Mouse (Mus musculus) granulocyte monocyte progenitor cell, adult 5-6 weeks (primary cell): Measurements from ENCODE around the gene Tas1r3. TPM values are rescaled to one million over a fixed set of nuclear protein-coding genes. Genes with fewer than 3 reads are reported as not detected.

Experiments used
- ATAC-seq: replicated peaks from 2 replicates; pipeline ENCODE4 v1.8.0; 2016; ENCODE audit warnings: mild to moderate bottlenecking, moderate TSS enrichment, inconsistent platforms; ENCODE audit not compliant: poor library complexity, severe bottlenecking
- total RNA-seq, 2 experiments: library from RNA; stranded (forward) in 1 of 2; stranded (reverse) in 1 of 2; fragments of 200-712, 200-1000 nt in 1 of 2; fragments of >200 nt in 1 of 2; fragmentation: Nextera tagmentation in 1 of 2; gene quantifications; 2 replicates each; pipeline ENCODE4 v1.2.3; 2014 to 2017

Gene Tas1r3
- total RNA-seq, 2 experiments from 2014 or later = 0.93 TPM; not detected in 1

DNA sequence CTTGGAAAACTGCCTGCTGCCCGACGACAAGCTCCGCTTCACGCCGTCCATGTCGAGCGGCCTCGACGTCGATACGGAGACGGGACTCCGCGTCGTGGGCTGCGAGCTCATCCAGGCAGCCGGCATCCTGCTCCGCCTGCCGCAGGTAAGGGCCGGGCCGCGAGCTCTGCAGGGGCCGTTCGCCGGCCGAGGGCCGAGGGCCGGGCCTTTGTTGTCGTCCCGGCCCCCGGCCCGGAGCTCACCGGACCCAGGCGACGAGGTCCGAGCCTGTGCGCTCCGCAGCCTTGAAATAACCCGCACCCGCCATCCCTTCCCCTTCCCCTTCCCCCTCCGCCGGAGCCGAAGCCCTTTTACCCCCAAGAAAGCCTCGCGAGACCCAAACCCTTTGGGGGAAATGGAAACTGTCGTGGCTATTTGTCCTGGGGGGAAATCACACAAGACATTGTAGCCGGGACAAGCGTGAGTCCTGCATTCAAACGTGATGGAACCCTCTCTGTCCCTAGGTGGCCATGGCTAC is 50.4 kb downstream of the Tas1r3 start:
- peak; percentile 47 for ATAC-seq

DNA sequence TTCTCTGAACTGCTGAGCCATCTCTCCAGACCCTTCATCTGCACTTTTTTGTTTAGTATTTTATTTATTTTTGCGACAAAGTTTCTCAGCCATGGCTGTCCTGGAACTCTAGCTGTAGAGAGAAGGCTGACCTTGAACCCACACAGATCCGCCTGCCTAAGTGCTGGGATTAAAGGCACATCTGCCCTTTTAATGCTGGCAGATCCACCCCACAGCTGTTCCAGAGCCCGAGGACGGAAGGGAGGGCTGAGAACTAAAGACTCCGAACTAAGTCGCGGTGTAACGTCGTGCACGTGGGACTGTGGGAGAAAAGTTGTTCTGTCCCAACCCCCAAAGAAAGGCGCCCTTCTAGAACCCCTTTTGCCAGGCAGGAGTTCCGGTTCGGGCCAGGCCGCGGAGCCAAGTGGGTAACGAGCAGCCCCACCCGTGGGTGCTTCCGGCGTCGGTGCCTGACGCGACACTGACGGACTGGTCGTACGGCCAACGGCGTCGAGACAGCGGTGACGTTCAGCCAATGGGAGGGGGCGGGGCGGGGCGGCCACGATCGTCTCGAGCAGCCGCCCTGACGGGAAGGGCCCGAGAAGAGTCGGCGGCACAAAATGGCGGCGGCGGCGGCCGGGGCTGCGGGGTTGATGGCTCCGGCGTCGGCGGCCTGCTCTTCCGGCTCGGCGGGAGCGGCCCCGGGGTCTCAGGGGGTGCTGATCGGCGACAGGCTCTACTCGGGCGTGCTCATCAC is 51.1 kb downstream of the Tas1r3 start, which contains the start of gene Ccnl2:
Ccnl2 (plus strand) TSS at position 561 of the 736 bp plus-strand sequence.
- peak; percentile 98 for ATAC-seq

Other genes starting within 250 kb of the Tas1r3 start
- 53.9 and 57.8 TPM in 2 replicates for gene Cdk11b, start 238.5 kb downstream of the Tas1r3 start, total RNA-seq (2014; fragmentation: Nextera tagmentation)
- gene Cdk11b, start 238.5 kb downstream of the Tas1r3 start, total RNA-seq (2017) = 42.1 and 44.8 TPM in 2 replicates
- not detected in 2 replicates for gene Gm10563, start 218.0 kb downstream of the Tas1r3 start, total RNA-seq (2014; fragmentation: Nextera tagmentation)
- not detected in 2 replicates for gene Gm10563, start 218.0 kb downstream of the Tas1r3 start, total RNA-seq (2017)
- gene Mmp23, start 210.0 kb downstream of the Tas1r3 start, total RNA-seq (2014; fragmentation: Nextera tagmentation) = not detected in 2 replicates
- gene Mmp23, start 210.0 kb downstream of the Tas1r3 start, total RNA-seq (2017) = not detected in 2 replicates
- 2.9 and 18.0 TPM in 2 replicates for gene Mib2, start 194.2 kb downstream of the Tas1r3 start, total RNA-seq (2014; fragmentation: Nextera tagmentation)
- 15.6 and 17.7 TPM in 2 replicates for gene Mib2, start 194.2 kb downstream of the Tas1r3 start, total RNA-seq (2017)
- 2.8 and 7.6 TPM in 2 replicates for gene Fndc10, start 169.0 kb downstream of the Tas1r3 start, total RNA-seq (2014; fragmentation: Nextera tagmentation)
- 0.88 and 2.1 TPM in 2 replicates for gene Fndc10, start 169.0 kb downstream of the Tas1r3 start, total RNA-seq (2017)
- gene Ssu72, start 158.6 kb downstream of the Tas1r3 start, total RNA-seq (2014; fragmentation: Nextera tagmentation) = 58.5 and 75.8 TPM in 2 replicates
- 80.5 and 99.6 TPM in 2 replicates for gene Ssu72, start 158.6 kb downstream of the Tas1r3 start, total RNA-seq (2017)
- 0.32 and 0.95 TPM in 2 replicates for gene Tmem240, start 128.6 kb downstream of the Tas1r3 start, total RNA-seq (2014; fragmentation: Nextera tagmentation)
- gene Tmem240, start 128.6 kb downstream of the Tas1r3 start, total RNA-seq (2017) = 0.31 TPM in 1 of 2 replicates, not detected in the other
- gene Atad3a, start 102.3 kb downstream of the Tas1r3 start, total RNA-seq (2014; fragmentation: Nextera tagmentation) = 66.8 and 134 TPM in 2 replicates
- 95.3 and 118 TPM in 2 replicates for gene Atad3a, start 102.3 kb downstream of the Tas1r3 start, total RNA-seq (2017)
- gene Vwa1, start 88.7 kb downstream of the Tas1r3 start, total RNA-seq (2014; fragmentation: Nextera tagmentation) = not detected in 2 replicates
- gene Vwa1, start 88.7 kb downstream of the Tas1r3 start, total RNA-seq (2017) = 0.26 and 0.36 TPM in 2 replicates
- gene Tmem88b, start 77.5 kb downstream of the Tas1r3 start, total RNA-seq (2014; fragmentation: Nextera tagmentation) = not detected in 2 replicates
- not detected in 2 replicates for gene Tmem88b, start 77.5 kb downstream of the Tas1r3 start, total RNA-seq (2017)
- not detected in 2 replicates for gene Ankrd65, start 72.9 kb downstream of the Tas1r3 start, total RNA-seq (2014; fragmentation: Nextera tagmentation)
- not detected in 2 replicates for gene Ankrd65, start 72.9 kb downstream of the Tas1r3 start, total RNA-seq (2017)
- gene Mrpl20, start 60.5 kb downstream of the Tas1r3 start, total RNA-seq (2014; fragmentation: Nextera tagmentation) = 191 and 198 TPM in 2 replicates
- gene Mrpl20, start 60.5 kb downstream of the Tas1r3 start, total RNA-seq (2017) = 84.2 and 91.1 TPM in 2 replicates
- 94.6 and 104 TPM in 2 replicates for gene Ccnl2, start 50.9 kb downstream of the Tas1r3 start, total RNA-seq (2014; fragmentation: Nextera tagmentation)
- 75.5 and 84.0 TPM in 2 replicates for gene Ccnl2, start 50.9 kb downstream of the Tas1r3 start, total RNA-seq (2017)
- 130 and 149 TPM in 2 replicates for gene Aurkaip1, start 32.1 kb downstream of the Tas1r3 start, total RNA-seq (2014; fragmentation: Nextera tagmentation)
- 101 and 159 TPM in 2 replicates for gene Aurkaip1, start 32.1 kb downstream of the Tas1r3 start, total RNA-seq (2017)
- gene Mxra8, start 23.7 kb downstream of the Tas1r3 start, total RNA-seq (2014; fragmentation: Nextera tagmentation) = 0.39 TPM in 1 of 2 replicates, not detected in the other
- gene Mxra8, start 23.7 kb downstream of the Tas1r3 start, total RNA-seq (2017) = not detected in 2 replicates
- gene Dvl1, start 16.0 kb downstream of the Tas1r3 start, total RNA-seq (2014; fragmentation: Nextera tagmentation) = 10.1 and 20.3 TPM in 2 replicates
- 12.4 and 21.6 TPM in 2 replicates for gene Dvl1, start 16.0 kb downstream of the Tas1r3 start, total RNA-seq (2017)
- 9.4 and 16.7 TPM in 2 replicates for gene Cptp, start 6.1 kb upstream of the Tas1r3 start, total RNA-seq (2014; fragmentation: Nextera tagmentation)
- 7.0 and 7.8 TPM in 2 replicates for gene Cptp, start 6.1 kb upstream of the Tas1r3 start, total RNA-seq (2017)
- 49.0 and 64.7 TPM in 2 replicates for gene Ints11, start 6.2 kb upstream of the Tas1r3 start, total RNA-seq (2014; fragmentation: Nextera tagmentation)
- 34.7 and 37.9 TPM in 2 replicates for gene Ints11, start 6.2 kb upstream of the Tas1r3 start, total RNA-seq (2017)
- 21.2 and 29.3 TPM in 2 replicates for gene Pusl1, start 28.4 kb upstream of the Tas1r3 start, total RNA-seq (2014; fragmentation: Nextera tagmentation)
- 41.8 and 48.6 TPM in 2 replicates for gene Pusl1, start 28.4 kb upstream of the Tas1r3 start, total RNA-seq (2017)
- 10.7 and 23.1 TPM in 2 replicates for gene Acap3, start 28.5 kb upstream of the Tas1r3 start, total RNA-seq (2014; fragmentation: Nextera tagmentation)
- gene Acap3, start 28.5 kb upstream of the Tas1r3 start, total RNA-seq (2017) = 6.0 and 6.1 TPM in 2 replicates
- gene Ube2j2, start 80.5 kb upstream of the Tas1r3 start, total RNA-seq (2014; fragmentation: Nextera tagmentation) = 68.8 and 78.6 TPM in 2 replicates
- gene Ube2j2, start 80.5 kb upstream of the Tas1r3 start, total RNA-seq (2017) = 81.6 and 84.8 TPM in 2 replicates
- gene C1qtnf12, start 99.0 kb upstream of the Tas1r3 start, total RNA-seq (2014; fragmentation: Nextera tagmentation) = 15.4 and 32.2 TPM in 2 replicates
- gene C1qtnf12, start 99.0 kb upstream of the Tas1r3 start, total RNA-seq (2017) = 10.6 and 11.0 TPM in 2 replicates
- 6.4 and 6.6 TPM in 2 replicates for gene B3galt6, start 129.3 kb upstream of the Tas1r3 start, total RNA-seq (2014; fragmentation: Nextera tagmentation)
- gene B3galt6, start 129.3 kb upstream of the Tas1r3 start, total RNA-seq (2017) = 10.3 and 10.7 TPM in 2 replicates
- gene Sdf4, start 129.5 kb upstream of the Tas1r3 start, total RNA-seq (2014; fragmentation: Nextera tagmentation) = 62.0 and 73.4 TPM in 2 replicates
- gene Sdf4, start 129.5 kb upstream of the Tas1r3 start, total RNA-seq (2017) = 174 and 182 TPM in 2 replicates
- gene Tnfrsf4, start 150.5 kb upstream of the Tas1r3 start, total RNA-seq (2014; fragmentation: Nextera tagmentation) = 2.2 TPM in 1 of 2 replicates, not detected in the other
- gene Tnfrsf4, start 150.5 kb upstream of the Tas1r3 start, total RNA-seq (2017) = 1.1 TPM in 1 of 2 replicates, not detected in the other
- 0.99 and 4.6 TPM in 2 replicates for gene Tnfrsf18, start 162.8 kb upstream of the Tas1r3 start, total RNA-seq (2014; fragmentation: Nextera tagmentation)
- 1.9 and 4.6 TPM in 2 replicates for gene Tnfrsf18, start 162.8 kb upstream of the Tas1r3 start, total RNA-seq (2017)
- not detected in 2 replicates for gene Ttll10, start 196.1 kb upstream of the Tas1r3 start, total RNA-seq (2014; fragmentation: Nextera tagmentation)
- not detected in 2 replicates for gene Ttll10, start 196.1 kb upstream of the Tas1r3 start, total RNA-seq (2017)
- gene 9430015G10Rik, start 246.6 kb upstream of the Tas1r3 start, total RNA-seq (2014; fragmentation: Nextera tagmentation) = 32.2 and 43.0 TPM in 2 replicates
- 24.7 and 32.8 TPM in 2 replicates for gene 9430015G10Rik, start 246.6 kb upstream of the Tas1r3 start, total RNA-seq (2017)